Mouse (Mus musculus) adrenal gland, postnatal 14 days (tissue): ENCODE measurements around the gene Xdh. TPM values are rescaled to one million over a fixed set of nuclear protein-coding genes. Genes with fewer than 3 reads are reported as not detected.

ENCODE experiments used
- DNase-seq: peaks from one replicate; pipeline ENCODE4 v3.0.0; 2021; ENCODE audit warnings: mixed read lengths
- long read RNA-seq, 2 experiments: library from polyadenylated mRNA; stranded (forward); transcript quantifications; one replicate each; pipeline ENCODE4 v2.0.0; 2021
- total RNA-seq: library from RNA; stranded (reverse); gene quantifications from 2 replicates; pipeline ENCODE4 v1.2.3, GENCODE M21; 2021

The Xdh gene
- 210 and 252 TPM in 2 replicates for total RNA-seq
- long read RNA-seq, experiment 1, full-length matches to known transcripts: 84 of 117 reads
- long read RNA-seq, experiment 1, partial matches to known transcripts: 18 of 117 reads
- long read RNA-seq, experiment 1, other reads (novel, unspliced or antisense): 15 of 117 reads
- long read RNA-seq, experiment 2, full-length matches to known transcripts: 50 of 76 reads
- long read RNA-seq, experiment 2, partial matches to known transcripts: 10 of 76 reads
- long read RNA-seq, experiment 2, other reads (novel, unspliced or antisense): 16 of 76 reads

GRCm38 (mm10) chr17:73950062-73950735 is at the start of gene Xdh:
Gene Xdh, minus strand, starts transcription at chr17:73950196.
- peak; percentile 82 for DNase-seq

DNA sequence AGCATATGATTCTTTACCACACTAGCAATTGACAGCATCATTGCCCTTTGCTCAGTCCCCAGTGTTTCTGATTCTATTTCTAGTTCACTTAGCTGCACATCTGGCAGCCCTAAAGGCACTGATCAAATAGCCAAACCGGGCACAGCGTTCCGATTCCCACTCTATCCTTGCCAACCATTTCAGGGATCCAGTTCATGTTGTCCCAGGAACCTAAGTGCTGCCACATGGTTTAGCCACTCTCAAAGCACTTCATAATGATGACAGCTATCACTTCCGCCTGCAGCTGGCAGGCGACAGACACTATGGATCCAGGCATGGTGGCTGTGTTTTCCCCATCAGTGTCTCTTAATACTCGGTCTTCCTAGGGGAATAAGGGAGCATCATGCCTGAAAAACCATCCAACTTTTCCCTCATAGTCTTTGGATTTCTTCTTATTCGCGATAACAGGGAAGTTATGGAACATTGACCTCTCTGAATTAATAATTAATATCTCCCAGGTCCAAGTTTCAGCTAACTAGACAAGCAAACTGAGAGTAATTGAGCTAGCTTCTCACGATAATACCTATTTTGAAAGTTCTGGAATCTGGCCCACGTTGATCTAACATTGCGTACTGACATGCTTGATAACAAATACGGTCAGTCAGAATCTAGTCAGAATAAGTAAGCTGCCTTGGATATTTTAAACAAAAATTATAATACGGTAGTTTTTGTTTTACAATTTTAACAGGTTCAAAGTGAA is 46.1 kb upstream of the Xdh start:
- no peak for DNase-seq

DNA sequence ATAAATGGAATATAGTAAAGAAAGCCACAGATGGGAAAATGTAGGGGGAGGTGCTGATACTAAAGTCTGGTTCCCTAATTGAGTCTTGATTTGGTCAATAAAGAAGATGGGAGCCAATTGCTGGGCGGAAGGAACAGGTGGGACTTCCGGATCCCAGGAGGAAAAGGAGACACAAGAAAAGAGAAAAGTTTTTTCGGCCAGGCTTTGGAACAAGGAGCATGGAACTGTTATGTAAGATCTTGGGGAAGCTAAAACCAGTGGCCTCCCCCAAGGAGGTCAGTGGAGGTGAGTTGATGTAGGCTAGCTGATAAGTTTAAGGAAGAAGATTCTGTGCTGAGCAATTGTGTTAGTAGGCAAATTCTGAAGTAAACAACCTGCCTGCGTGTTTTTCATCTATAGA is 41.3 kb upstream of the Xdh start:
- no peak for DNase-seq

DNA sequence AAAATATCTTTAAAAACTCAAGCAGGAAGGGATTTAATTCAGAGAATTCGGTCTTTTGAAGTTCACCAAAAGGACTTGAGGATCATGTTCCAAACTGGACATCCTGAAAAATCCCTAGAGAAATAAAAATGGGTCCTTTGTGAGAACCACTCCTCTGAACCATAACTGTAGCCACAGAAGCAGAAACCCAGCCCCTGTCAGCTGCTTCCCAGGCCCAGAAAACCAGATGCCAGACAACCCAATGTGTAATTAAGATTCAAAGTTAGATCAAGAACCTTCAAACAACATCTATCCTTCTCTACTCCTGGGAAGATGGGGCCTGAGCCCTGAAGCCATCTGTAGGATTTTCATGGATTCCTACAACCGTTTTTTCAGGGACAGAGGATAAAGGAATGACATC is 36.6 kb upstream of the Xdh start:
- DNase-seq: no peak

DNA sequence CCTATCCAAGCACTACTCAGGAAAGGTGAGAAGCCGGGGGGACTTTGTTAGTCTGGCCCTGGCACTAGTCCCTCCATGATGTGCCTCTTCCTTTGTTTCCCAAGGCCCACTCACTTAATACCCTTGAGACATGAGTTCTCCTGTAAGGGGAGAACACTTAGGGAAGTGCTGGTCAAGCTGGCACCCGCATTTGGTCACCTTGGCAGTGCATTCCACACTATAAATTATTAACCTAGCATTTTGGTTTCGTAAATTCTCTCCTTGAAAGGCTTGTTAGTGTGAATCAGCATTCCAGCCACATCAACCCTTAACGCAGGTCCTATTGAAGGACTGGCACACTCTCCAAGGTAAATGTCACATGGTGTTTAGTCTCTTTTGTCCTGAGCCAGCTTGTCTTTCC is 35.9 kb upstream of the Xdh start:
- DNase-seq: no peak

DNA sequence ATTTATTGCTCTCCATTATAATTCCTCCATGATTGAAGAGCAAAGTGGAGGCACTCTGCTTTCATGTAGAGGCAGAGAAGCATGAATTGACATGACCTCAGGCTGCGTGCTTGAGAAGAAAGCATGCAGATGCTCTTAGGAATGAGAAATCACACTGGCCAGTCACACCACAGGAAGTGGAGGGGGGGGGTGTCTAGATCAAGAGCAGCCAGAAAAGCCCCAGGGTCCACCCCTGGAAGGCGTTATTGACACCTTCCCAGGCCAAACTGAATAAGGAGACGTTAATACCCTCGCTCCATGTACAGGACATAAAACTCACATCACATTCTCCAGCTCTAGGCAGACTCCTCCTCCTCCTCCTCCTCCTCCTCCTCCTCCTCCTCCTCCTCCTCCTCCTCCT is 34.5 kb upstream of the Xdh start:
- DNase-seq: no peak

GRCm38 (mm10) chr17:73982871-73983270 is 32.9 kb upstream of the Xdh start:
- DNase-seq: no peak

DNA sequence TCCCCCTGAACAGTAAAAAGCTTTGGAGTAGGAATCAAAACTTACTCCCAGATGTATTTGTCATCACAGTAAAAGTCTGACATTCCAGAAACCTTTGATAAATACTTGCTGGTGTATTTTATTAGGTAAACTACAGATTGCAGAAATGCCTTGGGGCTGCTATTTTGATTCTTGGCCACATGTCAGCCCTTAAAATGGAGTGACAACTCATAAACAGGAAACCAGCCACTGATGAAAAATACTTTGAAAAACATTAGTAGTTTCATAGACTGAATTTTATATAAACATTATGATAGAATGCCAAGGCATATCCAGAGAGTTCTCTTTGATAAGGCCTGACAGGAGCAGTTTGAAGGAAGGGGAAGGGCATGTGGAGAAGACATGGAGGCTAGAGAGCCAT is 26.1 kb upstream of the Xdh start:
- no peak for DNase-seq

DNA sequence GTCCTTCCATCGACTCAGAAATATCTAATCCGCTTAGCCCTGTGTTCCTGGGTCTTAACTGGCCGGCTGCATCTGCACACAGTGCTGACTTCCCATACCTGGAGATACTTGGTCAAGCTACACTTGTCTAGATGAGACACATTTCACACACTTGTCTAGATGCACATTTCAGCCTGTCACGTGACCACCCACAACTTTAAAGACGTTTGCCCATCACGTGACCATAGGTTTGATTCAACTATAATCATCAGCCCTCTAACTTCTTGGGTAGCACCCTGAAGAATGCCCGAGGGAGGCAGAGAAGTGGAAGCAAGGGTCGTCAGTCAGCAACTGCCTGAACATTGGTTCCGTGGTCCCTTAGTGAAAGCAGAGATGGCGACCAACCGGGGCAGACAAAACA is 22.7 kb upstream of the Xdh start:
- no peak for DNase-seq

GRCm38 (mm10) chr17:73971291-73971690 is 21.3 kb upstream of the Xdh start:
- DNase-seq: no peak

DNA sequence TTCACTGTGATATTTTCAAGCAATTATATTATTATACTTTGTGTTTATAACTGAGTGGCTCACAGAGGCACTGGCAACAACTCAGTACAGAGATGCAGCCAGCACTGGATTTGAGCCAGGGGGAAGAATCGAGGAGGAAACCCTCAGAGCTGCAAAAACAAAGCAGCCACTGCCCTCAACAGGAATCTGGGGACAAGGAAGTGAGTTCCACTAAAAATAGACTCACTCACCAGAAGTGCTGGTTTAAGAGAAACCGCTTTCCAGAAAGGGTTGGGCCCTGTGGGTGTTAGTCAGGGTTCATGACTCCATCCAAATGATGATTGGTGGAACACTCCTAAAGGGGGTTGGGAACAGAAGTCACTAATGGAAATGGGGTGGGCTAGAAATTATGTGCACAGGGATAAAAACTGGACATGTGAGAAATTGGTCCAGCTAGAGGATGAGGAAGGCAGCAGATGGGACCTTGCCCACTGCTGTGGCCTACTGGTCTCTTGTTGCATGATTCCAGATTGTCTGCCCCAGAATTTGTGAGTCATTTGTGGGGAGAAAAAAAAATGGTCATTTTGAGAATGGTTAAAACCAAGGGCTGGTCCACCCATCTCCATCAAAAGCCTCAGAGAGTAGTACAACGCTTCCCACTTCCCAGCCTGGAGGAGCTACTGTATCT is 20.5 kb upstream of the Xdh start:
- DNase-seq: peak; percentile 71

DNA sequence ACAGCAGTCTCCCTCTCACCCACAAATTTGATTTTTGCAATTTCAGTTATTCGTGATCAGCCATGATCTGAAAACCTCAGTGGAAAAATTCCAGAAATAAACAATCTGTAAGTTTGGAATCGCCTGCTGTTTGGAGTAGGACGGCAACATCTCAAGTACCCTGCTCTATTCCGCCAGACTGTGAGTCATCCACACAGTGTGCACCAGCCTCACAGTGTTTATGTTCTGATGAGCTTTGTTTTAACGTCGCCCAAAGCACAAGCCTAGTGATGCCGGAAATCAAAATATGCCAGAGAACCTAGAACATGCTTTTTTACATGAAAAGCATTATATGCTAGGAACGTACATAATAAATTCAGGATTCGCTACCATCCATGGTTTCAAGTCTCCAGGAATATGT is 14.9 kb upstream of the Xdh start:
- DNase-seq: no peak

GRCm38 (mm10) chr17:73962628-73963043 is 12.6 kb upstream of the Xdh start:
- DNase-seq: peak; percentile 11

- no peak for DNase-seq
Observed at GRCm38 (mm10) chr17:73961801-73962403, 11.9 kb upstream of the Xdh start.

- no peak for DNase-seq
Observed at GRCm38 (mm10) chr17:73960745-73961144, 10.7 kb upstream of the Xdh start.

GRCm38 (mm10) chr17:73952103-73952521 is 2.1 kb upstream of the Xdh start:
- peak; percentile 27 for DNase-seq

GRCm38 (mm10) chr17:73950970-73951369 is 974 bp upstream of the Xdh start:
- DNase-seq: peak; percentile 14

- DNase-seq: peak; percentile 11
Observed at GRCm38 (mm10) chr17:73949498-73949897, 498 bp downstream of the Xdh start.

DNA sequence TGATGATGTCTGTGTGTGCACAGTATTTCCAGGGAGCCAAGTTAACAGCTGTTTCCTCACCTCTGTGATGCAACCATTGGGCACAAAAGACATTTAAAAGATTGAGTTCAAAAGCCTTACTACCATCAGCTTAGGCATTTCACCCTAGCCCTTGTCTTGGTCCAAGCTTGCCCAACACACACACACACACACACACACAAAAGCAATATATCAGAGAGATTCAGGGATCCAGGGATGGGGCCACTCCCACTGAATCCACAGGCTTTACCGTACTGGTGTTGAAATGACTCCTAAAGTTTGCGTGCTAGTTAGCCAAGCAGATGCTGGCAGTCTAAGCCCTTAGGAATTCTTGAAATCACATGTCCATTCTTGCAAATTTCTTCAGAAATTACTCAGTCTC is 1.2 kb downstream of the Xdh start:
- peak; percentile 21 for DNase-seq

GRCm38 (mm10) chr17:73948039-73948438 is 2.0 kb downstream of the Xdh start:
- DNase-seq: peak; percentile 77

DNA sequence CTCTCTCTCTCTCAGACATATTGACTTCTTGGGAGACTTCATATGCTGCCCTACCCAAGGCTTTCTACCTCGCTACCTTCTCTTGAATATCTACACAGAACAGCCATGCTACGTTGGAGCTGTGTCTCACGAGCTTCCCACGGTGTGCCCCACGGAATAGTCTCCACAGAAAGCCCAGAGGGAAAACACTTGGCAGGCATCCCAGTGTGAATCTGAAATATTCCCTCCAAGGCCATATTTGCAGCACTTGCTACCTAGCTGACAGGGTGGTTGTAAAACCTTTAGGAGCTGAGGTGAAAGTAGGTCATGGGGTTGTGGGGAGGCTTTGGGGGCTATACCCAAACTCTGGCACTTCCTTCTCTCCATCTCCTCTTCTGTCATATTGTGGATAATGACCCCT is 3.1 kb downstream of the Xdh start:
- DNase-seq: peak; percentile 46

- no peak for DNase-seq
Observed at GRCm38 (mm10) chr17:73944661-73945060, 5.3 kb downstream of the Xdh start.
